Mouse (Mus musculus) liver, embryonic 16.5 days (tissue): ENCODE measurements around the gene Mapt. TPM values are rescaled to one million over a fixed set of nuclear protein-coding genes. Genes with fewer than 3 reads are reported as not detected.

Experiments
- ATAC-seq: fragments of 200-750 bp; cut with Nextera tagmentation; 2 replicates; pipeline ENCODE4 v1.8.0; 2017; ENCODE audit warnings: low read depth, mild to moderate bottlenecking, moderate number of reproducible peaks, moderate library complexity
- H3K27ac ChIP-seq: fragments of 300-500 bp; sonication (generic); 2 replicates; pipeline ENCODE4 v1.5.1; 2014; ENCODE audit warnings: mild to moderate bottlenecking, low read length
- H3K27me3 ChIP-seq: fragments of 300-500 bp; sonication (generic); 2 replicates; pipeline ENCODE4 v1.6.1; 2014; ENCODE audit warnings: low read depth, low read length, mixed read lengths; ENCODE audit not compliant: control insufficient read depth, insufficient read depth
- H3K36me3 ChIP-seq: fragments of 300-500 bp; sonication (generic); 2 replicates; pipeline ENCODE4 v1.6.1; 2014; ENCODE audit warnings: mild to moderate bottlenecking; ENCODE audit not compliant: control insufficient read depth, insufficient read depth
- H3K4me1 ChIP-seq: fragments of 300-500 bp; sonication (generic); 2 replicates; pipeline ENCODE4 v1.6.1; 2014; ENCODE audit warnings: low read depth, low read length, mixed read lengths; ENCODE audit not compliant: control insufficient read depth
- H3K4me2 ChIP-seq: fragments of 300-500 bp; sonication (generic); 2 replicates; pipeline ENCODE4 v1.6.1; 2014; ENCODE audit warnings: low read depth, low read length, mixed read lengths
- H3K4me3 ChIP-seq: fragments of 300-500 bp; sonication (generic); 2 replicates; pipeline ENCODE4 v1.5.1; 2014; ENCODE audit warnings: low read depth, mild to moderate bottlenecking, low read length
- H3K9ac ChIP-seq: fragments of 300-500 bp; sonication (generic); 2 replicates; pipeline ENCODE4 v1.6.1; 2014; ENCODE audit warnings: low read depth, low read length
- H3K9me3 ChIP-seq: fragments of 300-500 bp; sonication (generic); replicated peaks from 2 replicates; pipeline ENCODE4 v1.6.1; 2016; ENCODE audit warnings: low read length; ENCODE audit not compliant: control insufficient read depth
- WGBS: fragments of 180-500 bp; shearing (Covaris S2); extraction: QIAGEN DNeasy Blood & Tissue Kit; methylation state at CpG from one replicate; pipeline ENCODE4 v1.1.7; 2014; ENCODE audit not compliant: insufficient replicate concordance; 5-methylcytosine and 5-hydroxymethylcytosine counted together
- polyA plus RNA-seq: library from polyadenylated mRNA; unstranded; fragments of >200 nt; fragmentation: Nextera tagmentation; extraction: Ambion mirVana; gene quantifications from 2 replicates; pipeline ENCODE4 v1.2.1, GENCODE M21; 2015

Gene Mapt
- polyA plus RNA-seq, 1 experiment from 2014 or later: 0.53 TPM

DNA sequence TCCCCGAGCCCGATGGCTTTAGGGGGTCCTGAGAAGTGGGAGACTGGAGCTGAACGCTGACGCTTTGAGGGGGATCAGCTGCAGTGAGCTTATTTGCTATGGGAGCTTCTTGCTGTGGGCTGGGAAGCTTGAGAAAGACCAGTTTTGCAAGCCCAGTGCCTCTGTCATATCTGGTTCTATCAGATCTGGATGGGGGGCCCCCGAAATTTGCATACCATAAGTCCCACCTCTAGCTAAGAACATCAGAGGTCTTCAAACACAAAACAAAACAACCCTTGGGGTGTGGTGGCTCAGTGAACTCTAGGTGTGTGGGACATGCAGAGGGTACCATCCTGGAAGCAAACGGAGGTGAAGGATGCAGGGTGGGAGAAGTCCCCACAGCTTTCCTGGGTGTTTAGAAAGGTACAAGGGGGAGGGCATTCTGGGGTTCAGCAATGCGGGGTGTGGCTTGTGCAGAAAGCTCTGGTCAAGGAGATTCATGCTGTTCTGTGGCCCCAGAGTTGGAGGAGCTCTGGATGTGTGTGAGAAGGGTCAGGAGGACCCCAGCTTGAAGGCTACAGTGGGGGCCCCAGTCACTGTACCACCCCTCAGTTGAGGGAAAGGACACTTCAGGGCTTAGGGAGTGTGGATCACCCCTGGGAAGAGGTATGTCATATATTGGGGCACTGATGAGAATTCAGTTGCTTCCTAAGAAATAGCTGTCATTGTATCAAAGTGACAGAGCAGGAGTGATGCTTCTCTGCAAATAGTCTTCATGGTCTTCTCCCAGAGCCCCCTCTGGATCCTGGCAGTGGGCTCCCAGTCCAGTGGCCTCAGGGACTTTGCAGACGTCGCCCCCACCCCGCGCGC, 78.4 kb downstream of the Mapt start:
- 25% methylated on average over 12 of the region's 12 CpGs for WGBS
- no peaks in the 10 kb centered on the region for H3K36me3 ChIP-seq
- H3K4me2 ChIP-seq: peak overlapping the region; percentile 76
- peak overlapping the region; percentile 53 for H3K4me3 ChIP-seq
- 0 out of 2 replicates have a peak overlapping the region, but pooled peaks have one; percentile 9 for H3K27ac ChIP-seq
- H3K9ac ChIP-seq: peak overlapping the region; percentile 54
- no peak for ATAC-seq
- no peaks in the 10 kb centered on the region for H3K9me3 ChIP-seq
- H3K4me1 ChIP-seq: peaks cover 17% of the 10 kb centered on the region
- H3K27me3 ChIP-seq: no peaks in the 10 kb centered on the region; the same call in 1 of the 2 replicates

DNA sequence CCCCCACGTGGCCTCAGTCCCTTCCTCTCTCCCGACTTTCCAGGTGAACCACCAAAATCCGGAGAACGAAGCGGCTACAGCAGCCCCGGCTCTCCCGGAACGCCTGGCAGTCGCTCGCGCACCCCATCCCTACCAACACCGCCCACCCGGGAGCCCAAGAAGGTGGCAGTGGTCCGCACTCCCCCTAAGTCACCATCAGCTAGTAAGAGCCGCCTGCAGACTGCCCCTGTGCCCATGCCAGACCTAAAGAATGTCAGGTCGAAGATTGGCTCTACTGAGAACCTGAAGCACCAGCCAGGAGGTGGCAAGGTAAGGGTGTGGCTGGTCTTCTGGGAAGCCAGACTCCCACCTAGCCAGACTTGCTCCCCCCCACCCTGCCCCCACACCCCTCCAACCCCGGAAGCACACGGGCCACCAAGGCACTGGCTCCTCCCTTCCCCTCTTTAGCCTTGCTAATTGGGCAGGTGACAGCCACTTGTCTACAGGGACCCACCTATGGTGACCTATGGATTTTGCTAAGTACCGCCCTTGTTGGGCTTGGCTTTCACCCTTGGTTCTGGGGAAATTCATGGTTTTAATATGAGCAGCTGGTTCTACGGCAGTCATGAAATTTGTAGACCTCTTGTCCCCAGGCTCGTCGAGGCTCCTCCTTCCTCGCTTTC, 79.2 kb downstream of the Mapt start:
- ATAC-seq: peak; percentile 85
- Histone ChIP-seq H3K4me3 (peak overlapping the region; percentile 53), H3K4me2 (peak overlapping the region; percentile 76), H3K27me3 (no peaks in the 10 kb centered on the region; the same call in 1 of the 2 replicates), H3K36me3 (no peaks in the 10 kb centered on the region), H3K9ac (peak overlapping the region; percentile 54), H3K4me1 (peaks cover 17% of the 10 kb centered on the region), H3K27ac (0 out of 2 replicates have a peak overlapping the region, but pooled peaks have one; percentile 9), H3K9me3 (no peaks in the 10 kb centered on the region)
- WGBS: 14% methylated on average over 23 of the region's 23 CpGs

- H3K36me3 ChIP-seq: no peaks in the 10 kb centered on the region
- H3K27ac ChIP-seq: no peak overlapping the region
- H3K4me1 ChIP-seq: peaks cover 17% of the 10 kb centered on the region
- no peak overlapping the region for H3K4me2 ChIP-seq
- no peak overlapping the region for H3K9ac ChIP-seq
- H3K9me3 ChIP-seq: no peaks in the 10 kb centered on the region
- ATAC-seq: no peak
- WGBS: 50% methylated on average over 7 of the region's 7 CpGs
- no peak overlapping the region for H3K4me3 ChIP-seq
- H3K27me3 ChIP-seq: no peaks in the 10 kb centered on the region; the same call in 1 of the 2 replicates
These were observed 80.5 kb downstream of the Mapt start for GRCm38 (mm10) chr11:104311643-104312042.

- WGBS: 3% methylated on average over 6 of the region's 6 CpGs
- no peaks in the 10 kb centered on the region; the same call in 1 of the 2 replicates for H3K27me3 ChIP-seq
- no peak overlapping the region for H3K4me3 ChIP-seq
- H3K4me2 ChIP-seq: no peak overlapping the region
- peak; percentile 46; the same call in 1 of the 2 replicates for ATAC-seq
- H3K4me1 ChIP-seq: peaks cover 15% of the 10 kb centered on the region
- no peaks in the 10 kb centered on the region for H3K9me3 ChIP-seq
- no peak overlapping the region for H3K27ac ChIP-seq
- no peak overlapping the region for H3K9ac ChIP-seq
- no peaks in the 10 kb centered on the region for H3K36me3 ChIP-seq
These were observed 84.5 kb downstream of the Mapt start for GRCm38 (mm10) chr11:104315703-104316102.

DNA sequence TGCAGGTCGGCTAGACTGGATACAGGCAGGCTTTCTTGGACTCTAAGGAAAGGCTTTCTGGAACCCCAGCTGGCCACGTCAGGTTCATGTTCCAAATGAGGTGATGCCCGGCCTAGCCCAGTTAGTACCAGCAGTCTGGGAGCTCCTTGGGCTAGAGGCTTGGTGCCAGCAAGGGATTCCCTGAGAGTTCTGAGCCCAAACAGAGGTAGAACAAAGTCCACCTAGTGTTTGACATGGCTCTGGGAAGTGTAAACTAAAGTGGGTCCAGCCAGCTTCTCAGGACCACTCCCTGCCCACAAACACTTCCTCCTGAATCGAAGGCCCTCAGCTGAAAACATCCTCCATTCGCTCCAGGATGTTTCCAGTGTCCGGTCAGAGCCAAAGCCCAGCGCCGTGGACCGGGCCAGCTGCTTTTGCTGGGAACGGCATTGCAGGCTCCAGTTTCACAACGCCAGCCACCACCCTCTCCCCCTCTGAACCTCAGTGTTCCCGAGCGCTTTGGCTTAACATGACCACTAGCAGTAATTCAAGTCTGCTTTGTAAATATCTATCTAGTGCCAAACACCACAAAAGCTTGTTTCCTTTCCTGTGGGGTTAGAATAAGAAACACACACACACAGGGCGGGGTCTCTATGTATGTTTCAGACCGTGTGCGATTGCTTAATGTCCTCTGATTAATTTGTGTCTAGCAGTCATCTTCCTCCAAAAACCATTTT, 85.7 kb downstream of the Mapt start:
- H3K36me3 ChIP-seq: no peaks in the 10 kb centered on the region
- no peak overlapping the region for H3K27ac ChIP-seq
- H3K9ac ChIP-seq: no peak overlapping the region
- H3K4me1 ChIP-seq: peaks cover 12% of the 10 kb centered on the region
- no peaks in the 10 kb centered on the region for H3K9me3 ChIP-seq
- H3K4me3 ChIP-seq: no peak overlapping the region
- 37% methylated on average over 16 of the region's 16 CpGs for WGBS
- H3K27me3 ChIP-seq: no peaks in the 10 kb centered on the region
- no peak overlapping the region for H3K4me2 ChIP-seq
- no peak for ATAC-seq

- no peak for ATAC-seq
- no peak overlapping the region for H3K4me2 ChIP-seq
- H3K27me3 ChIP-seq: no peaks in the 10 kb centered on the region
- 30% methylated on average over 3 of the region's 3 CpGs for WGBS
- no peak overlapping the region for H3K27ac ChIP-seq
- peaks cover 12% of the 10 kb centered on the region for H3K4me1 ChIP-seq
- no peak overlapping the region for H3K4me3 ChIP-seq
- no peaks in the 10 kb centered on the region for H3K36me3 ChIP-seq
- H3K9ac ChIP-seq: no peak overlapping the region
- H3K9me3 ChIP-seq: no peaks in the 10 kb centered on the region
These were observed 86.4 kb downstream of the Mapt start for GRCm38 (mm10) chr11:104317631-104318030.

DNA sequence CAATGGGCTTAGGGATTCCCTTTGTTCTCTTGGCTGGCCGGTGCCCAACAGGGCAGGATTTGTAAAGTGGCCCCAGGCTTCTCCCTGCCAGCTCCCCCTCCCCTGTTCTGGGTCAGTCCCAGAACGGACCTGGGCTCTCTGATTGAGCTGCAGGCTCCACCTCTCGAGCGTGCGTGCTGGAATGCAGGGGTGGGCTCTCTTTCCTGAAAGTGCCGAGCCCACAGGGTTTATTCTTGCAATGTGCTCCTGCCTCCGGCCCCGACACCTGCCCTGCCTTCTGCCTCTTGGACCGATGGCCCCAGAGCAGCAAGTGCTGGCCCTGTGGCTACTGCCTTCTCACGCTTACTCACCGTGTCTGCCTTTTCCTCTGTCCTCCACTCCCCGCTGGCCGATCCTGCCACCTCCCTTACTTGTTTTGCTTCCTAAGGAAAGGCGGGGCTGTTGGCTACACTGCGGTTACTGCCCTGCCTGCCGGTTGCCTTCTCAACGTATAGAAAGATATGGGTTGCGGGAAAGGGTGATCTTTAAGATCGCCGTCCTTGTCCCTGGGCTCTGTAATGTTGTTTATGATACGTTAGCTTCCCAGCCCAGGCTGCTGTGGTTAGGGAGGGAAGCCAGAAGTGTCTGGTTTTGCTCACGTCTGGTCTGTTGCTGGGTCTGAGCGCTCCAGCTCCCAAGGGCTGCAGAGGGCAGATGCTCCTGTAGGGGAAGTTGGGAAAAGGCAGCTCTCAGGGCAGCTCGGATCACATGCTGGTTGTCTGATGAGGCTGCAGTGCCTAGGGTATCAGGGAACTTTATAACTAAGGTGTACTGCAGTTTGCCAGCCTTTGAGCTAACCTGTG, 88.0 kb downstream of the Mapt start:
- Histone ChIP-seq H3K9me3 (no peaks in the 10 kb centered on the region), H3K36me3 (no peaks in the 10 kb centered on the region), H3K27ac (no peak overlapping the region), H3K4me1 (peaks cover 12% of the 10 kb centered on the region), H3K4me3 (peak overlapping the region; percentile 45), H3K9ac (peak overlapping the region; percentile 22; the same call in 1 of the 2 replicates), H3K27me3 (no peaks in the 10 kb centered on the region), H3K4me2 (peak overlapping the region; percentile 67)
- 2% methylated on average over 24 of the region's 24 CpGs for WGBS
- ATAC-seq: peak; percentile 26; the same call in 1 of the 2 replicates

- H3K4me2 ChIP-seq: no peak overlapping the region
- no peaks in the 10 kb centered on the region for H3K9me3 ChIP-seq
- H3K9ac ChIP-seq: no peak overlapping the region
- H3K27me3 ChIP-seq: no peaks in the 10 kb centered on the region
- H3K4me1 ChIP-seq: peaks cover 12% of the 10 kb centered on the region
- no peaks in the 10 kb centered on the region for H3K36me3 ChIP-seq
- ATAC-seq: no peak
- no peak overlapping the region for H3K27ac ChIP-seq
- 38% methylated on average over 5 of the region's 5 CpGs for WGBS
- H3K4me3 ChIP-seq: no peak overlapping the region
These were observed 89.3 kb downstream of the Mapt start for GRCm38 (mm10) chr11:104320511-104320910.
